Mouse (Mus musculus) intestine, embryonic 16.5 days (tissue): Measurements from ENCODE around the gene Lsm7. TPM values are rescaled to one million over a fixed set of nuclear protein-coding genes. Genes with fewer than 3 reads are reported as not detected.
A peak's percentile ranks its signal among the peaks of the same experiment; 100 is the strongest.
"Not testable (repeated sequence)": the region's sequence is repeated elsewhere in the genome, so short reads cannot be mapped to it uniquely, and the experiment has no call there.

Source experiments
- ATAC-seq: fragments of 200-750 bp; cut with Nextera tagmentation; 2 replicates; pipeline ENCODE4 v1.8.0; 2017; ENCODE audit warnings: moderate TSS enrichment, moderate library complexity
- H3K27ac ChIP-seq: fragments of 300-500 bp; sonication (generic); 2 replicates; pipeline ENCODE4 v1.5.1; 2014; ENCODE audit warnings: mild to moderate bottlenecking, low read length
- H3K27me3 ChIP-seq: fragments of 300-500 bp; sonication (generic); replicated peaks from 2 replicates; pipeline ENCODE4 v1.6.1; 2014; ENCODE audit warnings: low read length, control low read depth, mixed read lengths; ENCODE audit not compliant: control insufficient read depth, insufficient read depth
- H3K36me3 ChIP-seq: fragments of 300-500 bp; sonication (generic); 2 replicates; pipeline ENCODE4 v1.6.1; 2014; ENCODE audit warnings: low read length, control low read depth; ENCODE audit not compliant: control insufficient read depth, insufficient read depth
- H3K4me1 ChIP-seq: fragments of 300-500 bp; sonication (generic); 2 replicates; pipeline ENCODE4 v1.6.1; 2014; ENCODE audit warnings: low read length, control low read depth, mixed read lengths; ENCODE audit not compliant: control insufficient read depth, insufficient read depth
- H3K4me2 ChIP-seq: fragments of 300-500 bp; sonication (generic); 2 replicates; pipeline ENCODE4 v1.6.1; 2014; ENCODE audit warnings: low read depth, low read length, control low read depth
- H3K4me3 ChIP-seq: fragments of 300-500 bp; sonication (generic); 2 replicates; pipeline ENCODE4 v1.5.1; 2014; ENCODE audit warnings: mild to moderate bottlenecking, low read length
- H3K9ac ChIP-seq: fragments of 300-500 bp; sonication (generic); 2 replicates; pipeline ENCODE4 v1.6.1; 2014; ENCODE audit warnings: low read depth, low read length
- H3K9me3 ChIP-seq: fragments of 300-500 bp; sonication (generic); 2 replicates; pipeline ENCODE4 v1.6.1; 2016; ENCODE audit warnings: low read length, control low read depth; ENCODE audit not compliant: control insufficient read depth
- WGBS: fragments of 180-500 bp; shearing (Covaris S2); extraction: QIAGEN DNeasy Blood & Tissue Kit; methylation state at CpG from one replicate; pipeline ENCODE4 v1.1.7; 2014; 5-methylcytosine and 5-hydroxymethylcytosine counted together
- polyA plus RNA-seq: library from polyadenylated mRNA; unstranded; fragments of >200 nt; fragmentation: Nextera tagmentation; extraction: Ambion mirVana; gene quantifications from 2 replicates; pipeline ENCODE4 v1.2.1, GENCODE M21; 2015

Gene Lsm7
- polyA plus RNA-seq, 1 experiment from 2014 or later: 240 TPM

- Histone ChIP-seq H3K4me2 (no peak overlapping the region), H3K4me1 (no peaks in the 10 kb centered on the region), H3K9ac (no peak overlapping the region), H3K4me3 (no peak overlapping the region), H3K9me3 (no peaks in the 10 kb centered on the region), H3K27ac (no peak overlapping the region), H3K27me3 (no peaks in the 10 kb centered on the region), H3K36me3 (no peaks in the 10 kb centered on the region)
- no peak for ATAC-seq
- 93% methylated on average over 5 of the region's 5 CpGs for WGBS
These were observed 32.5 kb downstream of the Lsm7 start for GRCm38 (mm10) chr10:80822528-80822927.

DNA sequence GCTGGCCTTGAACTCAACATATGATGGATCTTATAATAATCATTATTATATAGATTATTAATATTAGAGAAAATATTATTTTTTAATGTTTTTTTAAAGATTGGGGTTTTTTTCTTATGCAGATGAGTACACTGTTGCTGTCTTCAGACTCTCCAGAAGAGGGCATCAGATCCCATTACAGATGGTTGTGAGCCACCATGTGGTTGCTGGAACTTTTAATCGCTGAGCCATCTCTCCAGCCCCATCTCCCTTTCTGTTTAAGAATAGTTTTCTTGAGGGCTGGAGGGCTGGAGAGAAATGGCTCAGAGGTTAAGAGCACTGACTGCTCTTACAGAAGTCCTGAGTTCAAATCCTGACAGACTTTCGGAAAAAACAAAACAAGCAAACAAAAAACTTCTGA is 33.0 kb downstream of the Lsm7 start:
- Histone ChIP-seq H3K27ac (no peak overlapping the region), H3K4me3 (no peak overlapping the region), H3K4me1 (no peaks in the 10 kb centered on the region), H3K36me3 (no peaks in the 10 kb centered on the region), H3K4me2 (no peak overlapping the region), H3K9me3 (no peaks in the 10 kb centered on the region), H3K27me3 (no peaks in the 10 kb centered on the region), H3K9ac (no peak overlapping the region)
- WGBS: 45% methylated on average over 2 of the region's 2 CpGs
- ATAC-seq: no peak

GRCm38 (mm10) chr10:80819406-80819805 is 35.6 kb downstream of the Lsm7 start:
- ATAC-seq: no peak
- Histone ChIP-seq H3K4me2 (no peak overlapping the region), H3K27me3 (no peaks in the 10 kb centered on the region), H3K36me3 (no peaks in the 10 kb centered on the region), H3K4me3 (no peak overlapping the region), H3K9me3 (no peaks in the 10 kb centered on the region), H3K27ac (no peak overlapping the region), H3K9ac (no peak overlapping the region), H3K4me1 (no peaks in the 10 kb centered on the region)
- 27% methylated on average over 3 of the region's 3 CpGs for WGBS

- no peak overlapping the region for H3K4me3 ChIP-seq
- no peak overlapping the region for H3K27ac ChIP-seq
- peak; percentile 85 for ATAC-seq
- H3K36me3 ChIP-seq: no peaks in the 10 kb centered on the region
- H3K4me2 ChIP-seq: no peak overlapping the region
- H3K9ac ChIP-seq: no peak overlapping the region
- H3K27me3 ChIP-seq: no peaks in the 10 kb centered on the region
- no peaks in the 10 kb centered on the region for H3K4me1 ChIP-seq
- H3K9me3 ChIP-seq: no peaks in the 10 kb centered on the region
- 43% methylated on average over 6 of the region's 6 CpGs for WGBS
These were observed 36.3 kb downstream of the Lsm7 start for GRCm38 (mm10) chr10:80818599-80819281.

- not testable (repeated sequence) for H3K9me3 ChIP-seq, H3K4me2 ChIP-seq, H3K4me1 ChIP-seq, H3K27me3 ChIP-seq, ATAC-seq, H3K27ac ChIP-seq, H3K9ac ChIP-seq, H3K36me3 ChIP-seq, H3K4me3 ChIP-seq
- WGBS: 84% methylated on average over 7 of the region's 7 CpGs
These were observed 37.1 kb downstream of the Lsm7 start for GRCm38 (mm10) chr10:80817955-80818354.

- no peak overlapping the region for H3K9ac ChIP-seq
- no peak overlapping the region for H3K4me2 ChIP-seq
- H3K27me3 ChIP-seq: no peaks in the 10 kb centered on the region
- no peaks in the 10 kb centered on the region for H3K36me3 ChIP-seq
- peak; percentile 54; the same call in 1 of the 2 replicates for ATAC-seq
- WGBS: 51% methylated on average over 2 of the region's 2 CpGs
- H3K9me3 ChIP-seq: no peaks in the 10 kb centered on the region
- H3K4me1 ChIP-seq: peaks cover 5% of the 10 kb centered on the region; the same call in 1 of the 2 replicates
- H3K27ac ChIP-seq: no peak overlapping the region
- H3K4me3 ChIP-seq: no peak overlapping the region
These were observed 37.8 kb downstream of the Lsm7 start for GRCm38 (mm10) chr10:80817164-80817563.

DNA sequence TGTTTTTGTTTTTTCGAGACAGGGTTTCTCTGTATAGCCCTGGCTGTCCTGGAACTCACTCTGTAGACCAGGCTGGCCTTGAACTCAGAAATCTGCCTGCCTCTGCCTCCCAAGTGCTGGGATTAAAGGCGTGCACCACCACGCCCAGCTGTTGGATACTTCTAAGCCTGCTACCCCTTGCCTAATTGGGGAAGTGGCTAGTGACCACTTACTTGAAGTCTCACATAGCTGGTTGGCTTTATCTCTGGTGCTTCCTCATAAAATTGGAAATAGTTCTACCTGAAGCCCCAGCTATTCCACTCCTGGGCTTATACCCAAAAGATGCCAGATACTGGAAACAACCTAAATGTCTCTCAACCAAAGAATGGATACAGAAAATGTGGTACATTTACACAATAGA is 38.7 kb downstream of the Lsm7 start:
- not testable (repeated sequence) for H3K9ac ChIP-seq, H3K4me2 ChIP-seq, H3K4me1 ChIP-seq, ATAC-seq, H3K4me3 ChIP-seq, H3K27ac ChIP-seq, H3K36me3 ChIP-seq, H3K27me3 ChIP-seq, H3K9me3 ChIP-seq
- WGBS: 88% methylated on average over 3 of the region's 3 CpGs

DNA sequence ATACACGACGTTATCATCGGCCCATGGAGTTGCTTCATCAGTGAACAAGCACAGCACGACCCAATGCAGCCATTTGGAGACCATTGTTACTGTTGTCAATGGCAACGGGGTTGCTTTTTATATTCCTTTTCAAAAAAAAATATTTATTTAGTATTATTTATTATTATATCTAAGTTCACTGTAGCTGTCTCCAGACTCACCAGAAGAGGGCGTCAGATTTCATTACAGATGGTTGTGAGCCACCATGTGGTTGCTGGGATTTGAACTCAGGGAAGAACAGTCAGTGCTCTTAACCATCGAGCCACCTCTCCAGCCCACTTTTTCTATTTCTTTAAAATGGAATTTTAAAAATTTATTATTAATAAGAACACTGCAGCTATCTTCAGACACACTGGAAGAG is 40.2 kb downstream of the Lsm7 start:
- no peak overlapping the region for H3K4me3 ChIP-seq
- WGBS: 68% methylated on average over 7 of the region's 7 CpGs
- no peak overlapping the region for H3K9ac ChIP-seq
- ATAC-seq: no peak
- no peaks in the 10 kb centered on the region for H3K27me3 ChIP-seq
- H3K4me2 ChIP-seq: no peak overlapping the region
- H3K4me1 ChIP-seq: peaks cover 10% of the 10 kb centered on the region; the same call in 1 of the 2 replicates
- no peaks in the 10 kb centered on the region for H3K36me3 ChIP-seq
- no peak overlapping the region for H3K27ac ChIP-seq
- H3K9me3 ChIP-seq: no peaks in the 10 kb centered on the region

GRCm38 (mm10) chr10:80813366-80813765 is 41.6 kb downstream of the Lsm7 start, which contains the start of gene Jsrp1:
Gene Jsrp1 (minus strand): TSS chr10:80813498.
- ATAC-seq: no peak
- H3K4me1 ChIP-seq: peaks cover 15% of the 10 kb centered on the region; the same call in 1 of the 2 replicates
- no peaks in the 10 kb centered on the region for H3K36me3 ChIP-seq
- H3K27ac ChIP-seq: no peak within 1 kb of the TSS
- H3K4me2 ChIP-seq: no peak within 1 kb of the TSS
- H3K27me3 ChIP-seq: no peaks in the 10 kb centered on the region
- peak within 1 kb of the TSS; percentile 40 for H3K9ac ChIP-seq
- 73% methylated on average over 4 of the region's 4 CpGs for WGBS
- H3K9me3 ChIP-seq: no peaks in the 10 kb centered on the region
- H3K4me3 ChIP-seq: no peak within 1 kb of the TSS
